Mouse (Mus musculus) testis, adult 2 months (tissue): Measurements from ENCODE around the gene Dnaaf5.

Experiments used
- CTCF ChIP-seq: fragments of 200-500 bp; IDR thresholded peaks from 2 replicates; pipeline ENCODE4 v1.5.1; 2012; ENCODE audit warnings: low read depth, mild to moderate bottlenecking, inconsistent platforms, low read length, moderate library complexity; ENCODE audit not compliant: control insufficient read depth, insufficient read depth, insufficient replicate concordance
- POLR2A ChIP-seq: fragments of 200-500 bp; IDR thresholded peaks from 2 replicates; pipeline ENCODE4 v1.6.1; 2012; ENCODE audit warnings: low read depth, mild to moderate bottlenecking, inconsistent platforms, low read length, moderate library complexity; ENCODE audit not compliant: control insufficient read depth

- no peak for TF ChIP-seq CTCF
- TF ChIP-seq POLR2A: no peak
Observed at GRCm38 (mm10) chr5:139215184-139215583, 65.2 kb downstream of the Dnaaf5 start.
